Mouse (Mus musculus) spleen, adult 2 months (tissue): ENCODE results near the gene Gpc5.

Source experiments
- CTCF ChIP-seq: fragments of 200-500 bp; IDR thresholded peaks from 2 replicates; pipeline ENCODE4 v1.5.1; 2011; ENCODE audit warnings: mild to moderate bottlenecking, inconsistent platforms; ENCODE audit not compliant: insufficient read depth, insufficient read length, insufficient replicate concordance; ENCODE audit errors: extremely low read depth
- POLR2A ChIP-seq: fragments of 200-500 bp; IDR thresholded peaks from 2 replicates; pipeline ENCODE4 v1.6.1; 2011; ENCODE audit warnings: low read depth, low read length, inconsistent platforms

GRCm38 (mm10) chr14:115500794-115501193 is 408.8 kb downstream of the Gpc5 start:
- TF ChIP-seq POLR2A (no peak), CTCF (no peak)
